Mouse (Mus musculus): Measurements from ENCODE around the gene 4933405L10Rik.

The 4933405L10Rik gene

DNA sequence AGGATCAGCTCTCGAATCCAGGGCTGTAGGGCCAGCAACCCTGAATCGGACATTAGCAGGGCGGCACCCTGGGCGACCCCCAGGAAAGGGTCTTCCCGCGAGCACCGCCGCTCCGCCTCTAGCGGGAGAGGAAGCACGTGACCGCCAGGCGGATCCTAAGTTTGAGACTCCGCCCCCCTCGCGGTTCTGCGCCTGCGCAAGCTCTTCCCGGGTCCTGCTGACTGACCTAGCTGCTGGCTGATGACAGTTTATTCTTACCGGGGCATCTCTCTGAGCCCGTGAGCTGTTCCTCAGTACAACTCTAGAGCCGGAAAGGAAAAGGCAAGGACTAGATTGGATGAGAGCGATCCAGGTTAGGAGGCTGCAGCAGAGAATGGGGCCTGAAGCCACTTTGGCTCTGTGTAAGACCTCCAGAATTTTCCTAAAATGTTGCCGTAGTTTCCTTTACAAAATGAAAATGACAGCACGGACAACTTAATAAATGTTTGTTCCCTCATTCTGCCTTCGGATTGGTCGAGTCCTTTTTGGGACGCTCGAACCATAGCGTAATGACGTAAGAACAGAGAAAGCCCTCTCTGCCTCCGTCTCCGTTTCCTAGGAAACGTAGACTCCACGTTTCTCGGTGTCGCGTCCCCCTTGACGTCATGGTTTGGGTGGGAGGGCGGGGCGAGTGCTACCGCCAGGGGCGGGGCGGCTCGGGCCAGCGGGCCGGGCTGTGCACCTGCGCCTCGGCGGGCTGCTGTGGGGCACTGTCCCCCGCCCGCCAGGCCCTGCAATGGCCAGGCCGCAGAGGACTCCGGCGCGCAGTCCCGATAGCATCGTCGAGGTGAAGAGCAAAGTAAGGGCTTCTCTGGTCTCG lies 6.3 kb upstream of the 4933405L10Rik start, which contains the start of the genes Acd and Pard6a:
Acd (minus strand) TSS at position 137 of the 859 bp plus-strand sequence.
Pard6a (plus strand) TSS at position 183 of the 859 bp plus-strand sequence.
- peak; percentile 94 for DNase-seq (ENCODE audit: low spot score in 2 of 2)

- no peak for DNase-seq (ENCODE audit: low spot score in 2 of 2)
Measured at GRCm38 (mm10) chr8:105702001-105702401, 5.5 kb upstream of the 4933405L10Rik start.

- no peak for DNase-seq (ENCODE audit: low spot score in 2 of 2)
Measured at GRCm38 (mm10) chr8:105702731-105703415, 4.6 kb upstream of the 4933405L10Rik start.

DNA sequence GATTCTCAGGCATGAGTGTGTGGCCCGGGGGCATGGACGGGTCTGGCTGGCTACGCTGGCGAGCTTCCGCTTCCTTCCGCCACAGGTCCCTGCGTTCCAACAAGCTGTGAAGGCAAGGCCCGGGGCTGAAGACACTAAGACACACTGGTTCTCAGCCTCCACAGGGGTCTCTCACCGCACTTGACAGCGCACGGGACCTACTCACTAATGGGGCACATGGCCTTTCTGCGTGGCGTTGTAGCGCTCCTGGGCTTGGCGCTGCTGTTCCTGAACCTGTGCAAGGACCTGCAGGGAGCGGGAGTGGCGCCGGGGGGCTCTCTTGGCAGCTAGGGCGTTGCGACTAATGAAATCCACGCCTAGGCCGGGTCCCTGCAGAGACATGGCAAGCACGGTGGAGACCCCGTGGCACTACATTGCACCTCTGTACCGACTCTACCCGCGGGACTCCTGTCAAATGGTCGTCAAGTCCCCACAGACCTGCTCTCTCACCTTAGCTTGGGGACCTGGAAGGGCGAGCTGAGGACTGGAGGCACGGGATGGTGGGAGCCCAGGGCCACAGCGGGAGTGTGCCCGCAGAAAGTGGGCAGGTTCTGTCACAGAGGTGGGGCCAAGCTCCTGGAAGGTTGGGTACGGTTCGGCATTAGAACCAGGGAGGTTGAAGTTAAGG lies 3.2 kb upstream of the 4933405L10Rik start:
- DNase-seq (ENCODE audit: low spot score in 2 of 2) = no peak

GRCm38 (mm10) chr8:105704955-105705354 lies 2.5 kb upstream of the 4933405L10Rik start:
- no peak for DNase-seq (ENCODE audit: low spot score in 2 of 2)

DNA sequence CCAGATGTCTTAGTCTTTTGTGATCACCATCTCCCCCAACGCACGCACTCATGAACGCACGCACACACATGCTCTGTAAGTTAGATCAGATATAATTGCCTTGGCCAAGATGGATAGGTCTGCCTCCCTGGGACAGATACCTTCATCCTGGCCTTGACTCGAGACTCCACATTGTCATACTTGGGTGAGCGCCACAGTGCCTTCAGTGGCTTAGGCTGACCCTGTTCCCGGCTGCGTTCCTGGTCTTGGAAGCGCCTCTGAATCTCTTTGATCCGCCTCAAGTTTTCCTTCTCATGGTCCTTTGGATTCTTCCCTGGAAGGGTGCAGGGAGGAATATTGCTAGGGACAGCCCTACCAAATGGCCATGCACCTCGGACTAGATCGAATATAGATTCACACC lies 1.0 kb upstream of the 4933405L10Rik start:
- DNase-seq (ENCODE audit: low spot score in 2 of 2) = no peak

- no peak for DNase-seq (ENCODE audit: low spot score in 2 of 2)
Measured at GRCm38 (mm10) chr8:105708675-105709074, 1.2 kb downstream of the 4933405L10Rik start.

DNA sequence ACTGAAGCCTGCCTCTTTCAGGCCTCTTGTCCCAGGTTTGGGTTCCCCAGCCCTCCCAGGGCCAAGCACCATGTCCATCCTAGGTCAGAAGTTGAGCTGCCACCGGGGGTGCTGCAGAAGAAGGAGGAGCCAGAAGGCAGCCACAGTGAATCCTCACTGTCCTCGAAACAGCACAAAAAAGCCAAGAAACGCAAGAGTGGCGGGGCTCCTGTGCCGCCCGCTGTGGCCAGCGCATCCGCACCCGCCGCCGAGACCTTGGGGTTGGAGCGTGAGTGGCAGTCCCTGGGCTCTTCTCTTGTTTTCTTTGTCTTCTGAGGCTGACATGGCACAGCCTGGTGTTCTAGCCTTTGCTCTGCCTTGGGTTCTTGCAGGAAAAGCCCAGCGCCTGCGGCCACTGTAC lies 1.9 kb downstream of the 4933405L10Rik start:
- DNase-seq (ENCODE audit: low spot score in 2 of 2) = no peak

DNA sequence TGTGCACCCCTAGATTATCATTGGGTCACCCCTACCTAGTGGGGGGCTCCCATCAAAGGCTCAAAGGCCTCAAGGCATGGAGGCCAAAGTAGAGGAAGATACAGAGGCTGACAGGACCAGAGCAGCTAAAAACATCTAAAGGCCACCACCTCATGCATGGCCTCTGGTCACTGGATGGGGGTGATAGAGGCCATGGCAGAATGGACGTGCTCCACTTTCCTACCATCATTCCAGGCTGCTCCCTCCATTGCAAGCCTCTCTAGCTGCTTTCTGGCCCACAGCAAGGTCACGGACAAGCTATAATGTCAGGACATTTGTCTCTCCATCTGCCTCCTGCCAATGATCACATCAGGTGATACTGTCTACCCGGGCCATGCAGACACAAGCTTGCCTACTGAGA lies 4.8 kb downstream of the 4933405L10Rik start:
- DNase-seq (ENCODE audit: low spot score in 2 of 2) = no peak

DNA sequence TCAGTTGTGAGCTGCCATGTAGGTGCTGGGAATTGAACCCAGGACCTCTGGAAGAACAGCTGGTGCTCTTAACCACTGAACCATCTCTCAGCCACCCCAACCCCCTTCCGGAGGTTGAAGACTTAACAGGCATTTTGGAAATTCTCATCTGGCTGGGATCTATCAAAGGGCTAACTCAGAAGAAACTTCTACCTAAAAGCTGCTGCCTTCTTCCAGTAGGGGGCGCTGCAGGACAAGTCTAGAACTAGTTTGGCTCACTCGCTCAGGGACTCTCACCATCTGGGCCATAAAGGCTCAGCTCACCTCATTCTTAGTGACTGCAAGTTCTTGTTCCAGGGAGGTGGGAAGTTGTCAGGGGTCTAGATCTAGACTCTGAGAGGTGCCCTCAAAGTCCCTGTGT lies 6.7 kb downstream of the 4933405L10Rik start:
- DNase-seq (ENCODE audit: low spot score in 2 of 2) = peak; percentile 79 to 86

DNA sequence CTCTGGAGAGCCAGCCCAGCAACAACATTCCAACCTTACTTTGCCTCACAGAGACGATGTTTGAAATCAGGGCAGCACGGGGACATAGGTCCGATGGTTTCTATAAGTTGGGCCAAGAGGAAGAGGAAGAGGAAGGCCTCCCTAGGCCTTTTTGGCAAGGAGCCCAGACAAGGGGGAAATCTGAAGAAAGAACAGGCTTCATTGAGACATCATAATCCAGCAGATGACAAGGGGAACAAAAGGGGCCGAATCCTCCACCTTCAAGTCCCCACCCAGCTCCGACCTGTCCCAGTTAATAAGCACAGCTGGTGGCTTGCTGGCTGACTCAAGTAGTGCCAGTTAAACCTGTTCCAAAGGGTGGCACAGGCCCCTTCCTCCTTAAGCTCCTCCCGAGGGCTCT lies 7.6 kb downstream of the 4933405L10Rik start:
- DNase-seq (ENCODE audit: low spot score in 2 of 2) = no peak

GRCm38 (mm10) chr8:105716302-105716945 lies 9.0 kb downstream of the 4933405L10Rik start:
- no peak for DNase-seq (ENCODE audit: low spot score in 2 of 2)

DNA sequence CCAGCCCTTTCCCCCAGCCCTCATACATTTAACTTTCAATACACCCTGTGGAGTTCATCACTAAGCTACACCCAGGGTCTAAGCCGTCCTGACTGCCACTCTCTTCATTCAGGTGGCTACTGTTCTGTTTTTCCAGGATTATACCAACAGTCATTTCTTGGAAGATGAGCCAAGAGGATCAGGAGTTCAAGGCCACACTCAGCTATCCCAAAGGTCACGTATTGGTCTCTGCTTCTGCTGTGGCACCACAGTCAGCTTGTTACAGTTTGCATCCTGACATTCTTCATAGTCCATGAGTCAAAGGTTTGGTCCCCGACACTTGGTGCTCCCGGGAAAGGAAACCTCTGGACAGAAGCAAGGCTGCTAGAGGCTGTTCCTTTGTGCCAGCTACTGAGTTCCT lies 12.2 kb downstream of the 4933405L10Rik start:
- no peak for DNase-seq (ENCODE audit: low spot score in 2 of 2)

GRCm38 (mm10) chr8:105722861-105723260 lies 15.4 kb downstream of the 4933405L10Rik start:
- no peak for DNase-seq (ENCODE audit: low spot score in 2 of 2)

DNA sequence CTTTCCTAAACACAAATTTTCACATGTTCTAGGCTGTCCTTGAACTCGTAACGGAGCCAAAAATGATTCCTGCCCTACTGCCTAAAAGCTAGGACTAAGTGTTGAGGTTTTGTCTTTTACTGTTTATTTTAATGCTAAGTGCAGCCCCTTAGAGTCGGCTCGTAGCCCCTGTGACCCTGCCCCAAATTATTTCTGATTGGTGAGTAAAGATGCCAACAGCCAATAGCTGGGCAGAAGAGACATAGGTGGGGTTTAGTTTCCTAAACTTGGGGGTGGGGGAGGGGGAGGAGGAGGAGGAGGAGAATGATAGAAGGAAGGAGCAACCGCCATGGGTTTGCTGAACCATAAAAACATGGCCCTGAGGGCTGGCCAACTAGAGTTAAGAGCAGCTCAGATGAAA lies 18.3 kb downstream of the 4933405L10Rik start:
- DNase-seq (ENCODE audit: low spot score in 2 of 2) = no peak

- DNase-seq (ENCODE audit: low spot score in 2 of 2) = no peak
Measured at GRCm38 (mm10) chr8:105727397-105728124, 20.1 kb downstream of the 4933405L10Rik start.

DNA sequence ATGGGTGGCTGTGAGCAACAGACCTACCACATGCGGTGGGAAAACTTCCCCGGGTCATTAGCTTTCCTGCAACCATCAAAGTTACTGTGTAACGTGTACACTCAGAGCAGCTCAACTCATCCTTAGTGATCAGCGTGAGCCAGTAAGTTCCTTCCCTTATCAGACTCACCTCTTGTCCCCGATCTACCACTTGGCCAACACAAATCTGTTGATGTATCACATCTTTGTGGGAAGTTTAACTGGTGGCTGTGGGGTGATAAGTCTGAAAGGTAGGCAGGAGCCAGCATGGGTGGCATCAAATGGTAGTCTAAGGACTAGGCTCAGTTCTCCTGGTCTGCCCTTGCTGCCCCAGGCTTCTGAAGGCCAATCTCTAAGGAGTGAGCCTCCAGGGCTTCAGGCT lies 24.7 kb downstream of the 4933405L10Rik start:
- no peak for DNase-seq (ENCODE audit: low spot score in 2 of 2)

DNA sequence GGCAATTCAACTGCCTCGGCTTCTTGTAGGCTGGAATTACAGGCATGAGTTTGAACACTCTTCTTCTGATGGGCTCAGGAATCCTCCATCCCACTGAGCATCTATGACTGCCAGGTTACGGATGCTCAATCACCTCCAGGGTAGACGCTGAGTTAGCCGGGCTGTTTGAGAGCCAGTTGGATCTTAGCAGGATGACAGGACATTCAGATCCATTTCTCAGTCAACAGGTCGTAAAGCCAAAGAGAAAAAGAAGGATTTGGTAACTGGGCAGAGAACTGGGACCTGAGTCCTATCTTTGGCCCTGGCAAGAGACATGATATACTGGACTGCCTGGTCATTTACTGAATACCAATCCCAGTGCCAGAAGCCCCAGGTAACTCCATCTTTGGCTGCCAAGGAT lies 31.8 kb downstream of the 4933405L10Rik start:
- no peak for DNase-seq (ENCODE audit: low spot score in 2 of 2)

GRCm38 (mm10) chr8:105743301-105743700 lies 35.8 kb downstream of the 4933405L10Rik start:
- no peak for DNase-seq (ENCODE audit: low spot score in 2 of 2)

DNA sequence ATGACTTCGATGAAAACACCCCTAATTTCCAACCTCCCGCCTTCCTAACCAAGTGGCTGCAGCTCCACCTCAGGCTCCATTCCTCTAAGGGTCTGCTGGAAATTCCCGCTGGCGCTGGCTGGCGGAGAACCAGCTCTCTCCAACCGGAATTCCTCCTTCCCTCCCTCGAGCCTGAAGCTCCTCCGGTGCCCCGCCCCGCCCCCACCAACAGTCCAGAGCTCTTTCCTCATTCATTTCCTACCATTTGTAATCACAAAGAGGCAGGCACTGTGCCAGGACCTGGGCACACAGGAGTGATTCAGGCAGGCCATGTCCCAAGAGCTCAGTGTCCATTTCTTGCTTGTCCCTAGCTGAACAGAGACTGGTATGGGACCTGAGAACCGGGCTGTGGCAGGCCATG lies 43.2 kb downstream of the 4933405L10Rik start:
- DNase-seq (ENCODE audit: low spot score in 2 of 2) = peak in 1 of 2 experiments; percentile 75

- no peak for DNase-seq (ENCODE audit: low spot score in 2 of 2)
Measured at GRCm38 (mm10) chr8:105753916-105754315, 46.5 kb downstream of the 4933405L10Rik start.

Data from urinary bladder, postnatal 36 days (tissue).